Mouse (Mus musculus) liver, embryonic 14.5 days (tissue): ENCODE measurements around the gene Coq4. TPM values are rescaled to one million over a fixed set of nuclear protein-coding genes. Genes with fewer than 3 reads are reported as not detected.

Source experiments
- ATAC-seq: fragments of 200-750 bp; cut with Nextera tagmentation; 2 replicates; pipeline ENCODE4 v1.8.0; 2017; ENCODE audit warnings: moderate number of reproducible peaks, mild to moderate bottlenecking, moderate library complexity; ENCODE audit not compliant: insufficient read depth
- DNase-seq, 3 experiments: peaks; one replicate each; pipeline ENCODE4 v3.0.0-alpha.2; 2012 to 2013; ENCODE audit warnings: low read depth in 3 of 3, low spot score in 3 of 3
- H3K27ac ChIP-seq: fragments of 300-500 bp; sonication (generic); 2 replicates; pipeline ENCODE4 v1.5.1; 2014; ENCODE audit warnings: moderate library complexity, mild to moderate bottlenecking, control low read depth, inconsistent platforms
- H3K27me3 ChIP-seq: fragments of 300-500 bp; sonication (generic); 2 replicates; pipeline ENCODE4 v1.6.1; 2014; ENCODE audit warnings: mild to moderate bottlenecking, low read length, moderate library complexity; ENCODE audit not compliant: control insufficient read depth, insufficient read depth
- H3K36me3 ChIP-seq: fragments of 300-500 bp; sonication (generic); replicated peaks from 2 replicates; pipeline ENCODE4 v1.6.1; 2014; ENCODE audit warnings: low read depth; ENCODE audit not compliant: control insufficient read depth, insufficient read depth
- H3K4me1 ChIP-seq, 2 experiments: fragments of 200-500 bp in 1 of 2; fragments of 300-500 bp in 1 of 2; sonication (generic) in 1 of 2; replicated peaks; 2 replicates each; pipeline ENCODE4 v1.6.1; 2012 to 2014; ENCODE audit warnings: antibody characterized with exemption in 1 of 2, inconsistent platforms in 1 of 2, low read length in 1 of 2; ENCODE audit not compliant: control insufficient read depth in 2 of 2, insufficient read depth in 2 of 2
- H3K4me2 ChIP-seq: fragments of 300-500 bp; sonication (generic); 2 replicates; pipeline ENCODE4 v1.6.1; 2014; ENCODE audit warnings: low read depth, mild to moderate bottlenecking, control low read depth, moderate library complexity
- H3K4me3 ChIP-seq, 2 experiments: fragments of 200-500 bp in 1 of 2; fragments of 300-500 bp in 1 of 2; sonication (generic) in 1 of 2; 2 replicates each; pipeline ENCODE4 v1.5.1; 2012 to 2014; ENCODE audit warnings: low read depth in 2 of 2, low read length in 2 of 2, mild to moderate bottlenecking in 2 of 2, control low read depth in 1 of 2, inconsistent platforms in 1 of 2, moderate library complexity in 1 of 2; ENCODE audit not compliant: insufficient read depth in 1 of 2
- H3K9ac ChIP-seq: fragments of 300-500 bp; sonication (generic); replicated peaks from 2 replicates; pipeline ENCODE4 v1.6.1; 2014; ENCODE audit warnings: mild to moderate bottlenecking, control low read depth, moderate library complexity
- H3K9me3 ChIP-seq: fragments of 300-500 bp; sonication (generic); 2 replicates; pipeline ENCODE4 v1.6.1; 2016; ENCODE audit warnings: low read length, mixed read lengths; ENCODE audit not compliant: control insufficient read depth
- CTCF ChIP-seq: IDR thresholded peaks from 2 replicates; pipeline ENCODE4 v1.5.1; 2016; ENCODE audit warnings: antibody characterized with exemption, low read depth, control low read depth
- EP300 ChIP-seq: IDR thresholded peaks from 2 replicates; pipeline ENCODE4 v1.6.1; 2016; ENCODE audit warnings: antibody characterized with exemption, low read depth
- WGBS: fragments of 180-500 bp; shearing (Covaris S2); extraction: QIAGEN DNeasy Blood & Tissue Kit; methylation state at CpG from one replicate; pipeline ENCODE4 v1.1.7; 2014; ENCODE audit not compliant: insufficient replicate concordance; 5-methylcytosine and 5-hydroxymethylcytosine counted together
- polyA plus RNA-seq, 2 experiments: library from polyadenylated mRNA; depleted of rRNA in 1 of 2; stranded (reverse) in 1 of 2; unstranded in 1 of 2; fragments of >200 nt; fragmentation: Nextera tagmentation in 1 of 2; extraction: Ambion mirVana in 1 of 2; gene quantifications; 2 replicates each; pipeline versions ENCODE4 v1.2.1 to v1.2.3; 2012 to 2014

Gene Coq4
- polyA plus RNA-seq, 2 experiments = 8.4 to 11.6 TPM

- ATAC-seq = no peak
- no peaks in the 10 kb centered on the region for H3K9me3 ChIP-seq
- H3K27me3 ChIP-seq = peaks cover 47% of the 10 kb centered on the region
- no peak overlapping the region for H3K27ac ChIP-seq
- H3K36me3 ChIP-seq = no peaks in the 10 kb centered on the region
- no peak for DNase-seq
- no peak overlapping the region for H3K9ac ChIP-seq
- H3K4me3 ChIP-seq = no peak overlapping the region
- H3K4me2 ChIP-seq = peak overlapping the region; percentile 3; the same call in 1 of the 2 replicates
- TF ChIP-seq EP300 (no peak), CTCF (no peak)
- H3K4me1 ChIP-seq = no peaks in the 10 kb centered on the region
- WGBS = 11% methylated on average over 50 of the region's 50 CpGs
Observed at GRCm38 (mm10) chr2:29747188-29747782, 40.0 kb upstream of the Coq4 start.

GRCm38 (mm10) chr2:29747852-29748251, 39.4 kb upstream of the Coq4 start:
- H3K4me1 ChIP-seq = no peaks in the 10 kb centered on the region
- no peaks in the 10 kb centered on the region for H3K36me3 ChIP-seq
- H3K4me3 ChIP-seq = no peak overlapping the region
- TF ChIP-seq CTCF = peak; percentile 42
- no peak for TF ChIP-seq EP300
- DNase-seq = no peak
- H3K27me3 ChIP-seq = peaks cover 48% of the 10 kb centered on the region
- H3K4me2 ChIP-seq = no peak overlapping the region
- WGBS = 45% methylated on average over 5 of the region's 5 CpGs
- no peak overlapping the region for H3K9ac ChIP-seq
- H3K27ac ChIP-seq = no peak overlapping the region
- no peak for ATAC-seq
- no peaks in the 10 kb centered on the region for H3K9me3 ChIP-seq

GRCm38 (mm10) chr2:29748499-29748898, 38.8 kb upstream of the Coq4 start:
- no peak overlapping the region for H3K27ac ChIP-seq
- H3K9me3 ChIP-seq = no peaks in the 10 kb centered on the region
- H3K36me3 ChIP-seq = no peaks in the 10 kb centered on the region
- ATAC-seq (no peak), DNase-seq (no peak)
- H3K9ac ChIP-seq = no peak overlapping the region
- peaks cover 51% of the 10 kb centered on the region for H3K27me3 ChIP-seq
- H3K4me2 ChIP-seq = no peak overlapping the region
- TF ChIP-seq CTCF (no peak), EP300 (no peak)
- no peaks in the 10 kb centered on the region for H3K4me1 ChIP-seq
- no peak overlapping the region for H3K4me3 ChIP-seq
- 53% methylated on average over 4 of the region's 4 CpGs for WGBS

- Histone ChIP-seq H3K9ac (no peak within 1 kb of the TSS), H3K27me3 (peaks cover 46% of the 10 kb centered on the region), H3K4me2 (peak within 1 kb of the TSS; percentile 41), H3K27ac (no peak within 1 kb of the TSS), H3K4me3 (peak within 1 kb of the TSS in 1 of 2 experiments; percentile 20; a peak in 1 of 4 replicates), H3K36me3 (no peaks in the 10 kb centered on the region), H3K4me1 (no peaks in the 10 kb centered on the region), H3K9me3 (no peaks in the 10 kb centered on the region)
- DNase-seq (no peak), ATAC-seq (peak; percentile 45)
- TF ChIP-seq CTCF (no peak), EP300 (no peak)
- WGBS = 11% methylated on average over 28 of the region's 28 CpGs
Observed at GRCm38 (mm10) chr2:29751497-29751896, 35.8 kb upstream of the Coq4 start, which contains the start of gene Gm13420. TSS of gene Gm13420 (minus strand) at chr2:29751685.

GRCm38 (mm10) chr2:29752397-29752796, 34.9 kb upstream of the Coq4 start:
- TF ChIP-seq EP300 (no peak), CTCF (no peak)
- no peak overlapping the region for H3K4me3 ChIP-seq
- no peak overlapping the region for H3K27ac ChIP-seq
- H3K27me3 ChIP-seq = peaks cover 37% of the 10 kb centered on the region
- no peak overlapping the region for H3K4me2 ChIP-seq
- WGBS = 67% methylated on average over 5 of the region's 5 CpGs
- H3K36me3 ChIP-seq = no peaks in the 10 kb centered on the region
- no peak overlapping the region for H3K9ac ChIP-seq
- no peaks in the 10 kb centered on the region for H3K4me1 ChIP-seq
- no peaks in the 10 kb centered on the region for H3K9me3 ChIP-seq
- DNase-seq = no peak
- no peak for ATAC-seq
